Mouse (Mus musculus): ENCODE measurements around the gene Fsd1. TPM values are rescaled to one million over a fixed set of nuclear protein-coding genes. Genes with fewer than 3 reads are reported as not detected.

The Fsd1 gene
- polyA plus RNA-seq, 1 experiment, result 0.36 TPM

- H3K36me3 ChIP-seq (ENCODE audit: control insufficient read depth, insufficient read depth), result peaks cover 10% of the 10 kb centered on the region
- no peaks in the 10 kb centered on the region for H3K79me2 ChIP-seq (ENCODE audit: control insufficient read depth, insufficient read depth)
- no peak overlapping the region for H3K4me3 ChIP-seq
- H3ac ChIP-seq (ENCODE audit: control insufficient read depth, insufficient read length), result no peak overlapping the region
- no peak for TF ChIP-seq TCF3 (IDR thresholded peaks at IDR 0.05; ENCODE audit: insufficient read length, low read depth)
- no peak for TF ChIP-seq TCF12 (IDR thresholded peaks at IDR 0.05; ENCODE audit: insufficient read depth, poor library complexity, severe bottlenecking)
- H3K27me3 ChIP-seq (ENCODE audit: control insufficient read depth, insufficient read depth, insufficient read length), result peaks cover 17% of the 10 kb centered on the region
- no peak overlapping the region for H3K4me2 ChIP-seq (ENCODE audit: low read depth)
These were observed 19.1 kb upstream of the Fsd1 start for GRCm38 (mm10) chr17:55967186-55967585.

- Histone ChIP-seq H3ac (ENCODE audit: control insufficient read depth, insufficient read length) (no peak overlapping the region), H3K4me2 (ENCODE audit: low read depth) (no peak overlapping the region), H3K4me3 (no peak overlapping the region), H3K27me3 (ENCODE audit: control insufficient read depth, insufficient read depth, insufficient read length) (peaks cover 17% of the 10 kb centered on the region), H3K36me3 (ENCODE audit: control insufficient read depth, insufficient read depth) (peaks cover 10% of the 10 kb centered on the region), H3K79me2 (ENCODE audit: control insufficient read depth, insufficient read depth) (no peaks in the 10 kb centered on the region)
- TF ChIP-seq REST (IDR thresholded peaks at IDR 0.05; ENCODE audit: insufficient read depth, insufficient read length) (no peak), CEBPB (IDR thresholded peaks at IDR 0.05; ENCODE audit: insufficient read depth, poor library complexity, severe bottlenecking) (no peak), TCF12 (IDR thresholded peaks at IDR 0.05; ENCODE audit: insufficient read depth, poor library complexity, severe bottlenecking) (no peak), SRF (IDR thresholded peaks at IDR 0.05; ENCODE audit: control insufficient read depth, insufficient read length, low read depth) (no peak), USF1 (IDR thresholded peaks at IDR 0.05; ENCODE audit: low read depth) (no peak), MAX (IDR thresholded peaks at IDR 0.05; ENCODE audit: low read depth) (no peak), MYOG (IDR thresholded peaks at IDR 0.05; ENCODE audit: control insufficient read depth in 1 of 3, insufficient read depth in 1 of 3, insufficient read length in 2 of 3, low read depth in 2 of 3) (no peak), POLR2A (IDR thresholded peaks at IDR 0.05; ENCODE audit: insufficient read length, low read depth) (no peak), TCF3 (IDR thresholded peaks at IDR 0.05; ENCODE audit: insufficient read length, low read depth) (no peak), POLR2AphosphoS2 (IDR thresholded peaks at IDR 0.05; ENCODE audit: insufficient read length, low read depth) (no peak), MYOD1 (IDR thresholded peaks at IDR 0.05; ENCODE audit: control insufficient read depth in 1 of 3, insufficient read length in 2 of 3, low read depth in 2 of 3) (no peak), E2F4 (IDR thresholded peaks at IDR 0.05; ENCODE audit: insufficient read depth) (no peak)
These were observed 18.1 kb upstream of the Fsd1 start for GRCm38 (mm10) chr17:55968210-55968609.

- Histone ChIP-seq H3K79me2 (ENCODE audit: control insufficient read depth, insufficient read depth) (no peaks in the 10 kb centered on the region), H3K4me3 (no peak overlapping the region), H3K4me2 (ENCODE audit: low read depth) (no peak overlapping the region), H3K27me3 (ENCODE audit: control insufficient read depth, insufficient read depth, insufficient read length) (peaks cover 17% of the 10 kb centered on the region), H3K36me3 (ENCODE audit: control insufficient read depth, insufficient read depth) (peaks cover 5% of the 10 kb centered on the region), H3ac (ENCODE audit: control insufficient read depth, insufficient read length) (no peak overlapping the region)
- no peak for TF ChIP-seq POLR2A (IDR thresholded peaks at IDR 0.05; ENCODE audit: insufficient read length, low read depth)
- no peak for TF ChIP-seq USF1 (IDR thresholded peaks at IDR 0.05; ENCODE audit: low read depth)
- no peak for TF ChIP-seq MYOG (IDR thresholded peaks at IDR 0.05; ENCODE audit: control insufficient read depth in 1 of 3, insufficient read depth in 1 of 3, insufficient read length in 2 of 3, low read depth in 2 of 3)
- no peak for TF ChIP-seq REST (IDR thresholded peaks at IDR 0.05; ENCODE audit: insufficient read depth, insufficient read length)
- no peak for TF ChIP-seq POLR2AphosphoS2 (IDR thresholded peaks at IDR 0.05; ENCODE audit: insufficient read length, low read depth)
- no peak for TF ChIP-seq E2F4 (IDR thresholded peaks at IDR 0.05; ENCODE audit: insufficient read depth)
- TF ChIP-seq CEBPB (IDR thresholded peaks at IDR 0.05; ENCODE audit: insufficient read depth, poor library complexity, severe bottlenecking), result no peak
These were observed 16.7 kb upstream of the Fsd1 start for GRCm38 (mm10) chr17:55969560-55969959.

- Histone ChIP-seq H3K27me3 (ENCODE audit: control insufficient read depth, insufficient read depth, insufficient read length) (peaks cover 17% of the 10 kb centered on the region), H3K36me3 (ENCODE audit: control insufficient read depth, insufficient read depth) (peaks cover 5% of the 10 kb centered on the region), H3ac (ENCODE audit: control insufficient read depth, insufficient read length) (no peak within 1 kb of the TSS), H3K79me2 (ENCODE audit: control insufficient read depth, insufficient read depth) (no peaks in the 10 kb centered on the region), H3K4me2 (ENCODE audit: low read depth) (no peak within 1 kb of the TSS), H3K4me3 (no peak within 1 kb of the TSS)
- no peak for TF ChIP-seq E2F4 (IDR thresholded peaks at IDR 0.05; ENCODE audit: insufficient read depth)
- no peak for TF ChIP-seq TCF3 (IDR thresholded peaks at IDR 0.05; ENCODE audit: insufficient read length, low read depth)
- peak; percentile 22 for TF ChIP-seq POLR2A (IDR thresholded peaks at IDR 0.05; ENCODE audit: insufficient read length, low read depth)
- TF ChIP-seq POLR2AphosphoS2 (IDR thresholded peaks at IDR 0.05; ENCODE audit: insufficient read length, low read depth), result peak; percentile 27
- no peak for TF ChIP-seq MYOD1 (IDR thresholded peaks at IDR 0.05; ENCODE audit: control insufficient read depth in 1 of 3, insufficient read length in 2 of 3, low read depth in 2 of 3)
These were observed 16.1 kb upstream of the Fsd1 start, which contains the start of gene Shd for GRCm38 (mm10) chr17:55969966-55970891. TSS of gene Shd (plus strand) at chr17:55970467.

- H3ac ChIP-seq (ENCODE audit: control insufficient read depth, insufficient read length), result no peak overlapping the region
- H3K4me2 ChIP-seq (ENCODE audit: low read depth), result no peak overlapping the region
- H3K4me3 ChIP-seq, result no peak overlapping the region
- TF ChIP-seq POLR2AphosphoS2 (IDR thresholded peaks at IDR 0.05; ENCODE audit: insufficient read length, low read depth) (no peak), REST (IDR thresholded peaks at IDR 0.05; ENCODE audit: insufficient read depth, insufficient read length) (no peak), USF1 (IDR thresholded peaks at IDR 0.05; ENCODE audit: low read depth) (no peak), SRF (IDR thresholded peaks at IDR 0.05; ENCODE audit: control insufficient read depth, insufficient read length, low read depth) (no peak), MYOG (IDR thresholded peaks at IDR 0.05; ENCODE audit: control insufficient read depth in 1 of 3, insufficient read depth in 1 of 3, insufficient read length in 2 of 3, low read depth in 2 of 3) (no peak), MAX (IDR thresholded peaks at IDR 0.05; ENCODE audit: low read depth) (no peak), TCF3 (IDR thresholded peaks at IDR 0.05; ENCODE audit: insufficient read length, low read depth) (no peak), CEBPB (IDR thresholded peaks at IDR 0.05; ENCODE audit: insufficient read depth, poor library complexity, severe bottlenecking) (no peak), POLR2A (IDR thresholded peaks at IDR 0.05; ENCODE audit: insufficient read length, low read depth) (no peak), E2F4 (IDR thresholded peaks at IDR 0.05; ENCODE audit: insufficient read depth) (no peak), TCF12 (IDR thresholded peaks at IDR 0.05; ENCODE audit: insufficient read depth, poor library complexity, severe bottlenecking) (no peak), MYOD1 (IDR thresholded peaks at IDR 0.05; ENCODE audit: control insufficient read depth in 1 of 3, insufficient read length in 2 of 3, low read depth in 2 of 3) (no peak)
- H3K27me3 ChIP-seq (ENCODE audit: control insufficient read depth, insufficient read depth, insufficient read length), result peaks cover 17% of the 10 kb centered on the region
- peaks cover 5% of the 10 kb centered on the region for H3K36me3 ChIP-seq (ENCODE audit: control insufficient read depth, insufficient read depth)
- no peaks in the 10 kb centered on the region for H3K79me2 ChIP-seq (ENCODE audit: control insufficient read depth, insufficient read depth)
These were observed 14.9 kb upstream of the Fsd1 start for GRCm38 (mm10) chr17:55971453-55971852.

All from myocyte (in vitro differentiated cells).